In the genomic region with DNA sequence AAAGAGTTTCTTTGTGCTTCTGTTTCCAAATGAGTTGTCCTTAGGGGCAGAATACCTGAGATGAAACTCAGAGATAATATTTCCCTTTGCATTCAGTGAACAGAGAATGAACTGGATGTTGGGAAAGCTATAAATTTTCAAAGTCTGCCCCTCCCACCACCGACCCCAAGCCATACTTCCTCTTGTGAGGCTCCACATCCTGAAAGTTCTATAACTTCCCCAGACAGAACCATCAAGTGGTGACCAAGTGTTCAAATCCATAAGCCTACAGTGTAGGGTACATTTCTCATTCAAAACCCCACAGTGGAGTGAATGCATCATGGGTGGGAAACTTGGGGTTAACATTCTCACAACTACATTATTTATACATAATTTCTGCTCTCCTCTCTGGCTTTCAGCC, we compare ENCODE assay signal across 27 mouse cellular contexts.
DNase-seq lines count a peak whose midpoint lies in the region; ATAC-seq and TF ChIP-seq lines count a peak whose summit lies in the region.
"Had no signal": no experiment of that assay in that cellular context is flagged by ENCODE, and none has a peak within 500 bp of the region (broad histone marks: within the 10 kb centered on the region; RNA-seq: fewer than 3 reads in every experiment).

No protein-coding gene starts in this region.

- H3K27ac ChIP-seq in lung, embryonic 14.5 days (ENCODE audit: low read depth), result no peak overlapping the region
- H3K27ac ChIP-seq in lung, postnatal 0 days (ENCODE audit: low read length), result no peak overlapping the region
- no peak overlapping the region for H3K27ac ChIP-seq in kidney, embryonic 14.5 days (ENCODE audit: low read depth, low read length)
- H3K27ac ChIP-seq: forebrain, embryonic 12.5 days; gastrocnemius, adult 2 months; heart, adult 2 months; heart, embryonic 10.5 days; heart, embryonic 13.5 days; hindbrain, embryonic 12.5 days; hindbrain, embryonic 15.5 days had no signal

- TF ChIP-seq CTCF in lung, embryonic 14.5 days (IDR thresholded peaks at IDR 0.05; ENCODE audit: low read depth), result no peak
- no peak for TF ChIP-seq CTCF in lung, postnatal 0 days (IDR thresholded peaks at IDR 0.05)

- no peaks in the 10 kb centered on the region for H3K9me3 ChIP-seq in lung, embryonic 14.5 days (ENCODE audit: low read depth, low read length)
- no peaks in the 10 kb centered on the region for H3K9me3 ChIP-seq in lung, postnatal 0 days (ENCODE audit: low read length)
- H3K9me3 ChIP-seq in kidney, embryonic 14.5 days (ENCODE audit: control insufficient read depth, low read length), result no peaks in the 10 kb centered on the region
- H3K9me3 ChIP-seq: forebrain, embryonic 12.5 days; G1E; heart, embryonic 10.5 days; heart, embryonic 13.5 days; hindbrain, embryonic 12.5 days; hindbrain, embryonic 15.5 days had no signal

- peak; percentile 6 for DNase-seq in lung, embryonic 14.5 days
- no peak for DNase-seq in lung, postnatal 0 days (ENCODE audit: low spot score)
- no peak for DNase-seq in embryo, embryonic 11 days
- DNase-seq: adrenal gland, adult 2 months; adrenal gland, postnatal 14 days; B cell, adult 2 months; cerebellum, adult 11 months; cerebellum, adult 2 months; cerebellum, adult 9-11 months; cerebellum, postnatal 25 days; gastrocnemius, adult 2 months; gastrocnemius, postnatal 14 days; heart, adult 2 months; heart, postnatal 14 days; heart, postnatal 4 days had no signal

- no peaks in the 10 kb centered on the region for H3K27me3 ChIP-seq in lung, embryonic 14.5 days (ENCODE audit: insufficient read depth, low read length)
- no peaks in the 10 kb centered on the region for H3K27me3 ChIP-seq in lung, postnatal 0 days (replicated peaks; ENCODE audit: insufficient read depth, low read length)
- no peaks in the 10 kb centered on the region for H3K27me3 ChIP-seq in kidney, embryonic 14.5 days (ENCODE audit: control insufficient read depth, insufficient read depth, low read length)
- H3K27me3 ChIP-seq: CH12.LX; forebrain, embryonic 12.5 days; heart, embryonic 13.5 days; hindbrain, embryonic 12.5 days; hindbrain, embryonic 15.5 days had no signal

- 76% methylated on average over 1 of the region's 1 CpGs for WGBS in lung, embryonic 14.5 days
- 56% methylated on average over 1 of the region's 1 CpGs for WGBS in lung, postnatal 0 days
- 59% methylated on average over 1 of the region's 1 CpGs for WGBS in kidney, embryonic 14.5 days

- no peaks in the 10 kb centered on the region for H3K36me3 ChIP-seq in lung, embryonic 14.5 days (ENCODE audit: insufficient read depth)
- no peaks in the 10 kb centered on the region for H3K36me3 ChIP-seq in lung, postnatal 0 days (ENCODE audit: insufficient read depth, low read length)
- no peaks in the 10 kb centered on the region for H3K36me3 ChIP-seq in kidney, embryonic 14.5 days (ENCODE audit: control insufficient read depth, insufficient read depth, low read length)
- H3K36me3 ChIP-seq: forebrain, embryonic 12.5 days; G1E; heart, embryonic 10.5 days; heart, embryonic 13.5 days; hindbrain, embryonic 12.5 days; hindbrain, embryonic 15.5 days had no signal

- H3K4me3 ChIP-seq in lung, embryonic 14.5 days (ENCODE audit: low read depth, low read length), result no peak overlapping the region
- H3K4me3 ChIP-seq in lung, postnatal 0 days (ENCODE audit: low read depth, low read length), result no peak overlapping the region
- H3K4me3 ChIP-seq in kidney, embryonic 14.5 days (ENCODE audit: low read length), result no peak overlapping the region
- H3K4me3 ChIP-seq: forebrain, embryonic 12.5 days; gastrocnemius, adult 2 months; heart, adult 2 months; heart, embryonic 10.5 days; heart, embryonic 13.5 days; hindbrain, embryonic 12.5 days; hindbrain, embryonic 15.5 days had no signal

- H3K9ac ChIP-seq in lung, embryonic 14.5 days, result no peak overlapping the region
- no peak overlapping the region for H3K9ac ChIP-seq in lung, postnatal 0 days (replicated peaks; ENCODE audit: low read depth)
- H3K9ac ChIP-seq in kidney, embryonic 14.5 days (ENCODE audit: low read depth, low read length), result no peak overlapping the region
- H3K9ac ChIP-seq: forebrain, embryonic 12.5 days; heart, embryonic 13.5 days; hindbrain, embryonic 12.5 days; hindbrain, embryonic 15.5 days had no signal

- TF ChIP-seq EP300 in lung, postnatal 0 days (IDR thresholded peaks at IDR 0.05), result no peak

- ATAC-seq in lung, embryonic 14.5 days (ENCODE audit: insufficient read depth), result no peak
- no peak for ATAC-seq in lung, postnatal 0 days
- ATAC-seq in hematopoietic stem cell, adult 5-6 weeks (replicated peaks in 1 of 2; ENCODE audit: insufficient read depth in 1 of 2, low FRiP score in 2 of 2, low TSS enrichment in 1 of 2, low read depth in 1 of 2, poor library complexity in 2 of 2, severe bottlenecking in 2 of 2), result peak; percentile 68 to 85; a peak in 3 of 4 replicates
- 0 out of 2 replicates have a peak, but pooled peaks have one; percentile 66 for ATAC-seq in monocyte, adult 5-6 weeks (replicated peaks; ENCODE audit: insufficient number of reproducible peaks, low FRiP score, low TSS enrichment, poor library complexity, severe bottlenecking)
- no peak for ATAC-seq in kidney, embryonic 14.5 days (ENCODE audit: low FRiP score, low TSS enrichment)
- ATAC-seq: forebrain, embryonic 16.5 days; intestine, postnatal 0 days had no signal

- H3K4me1 ChIP-seq in lung, embryonic 14.5 days (ENCODE audit: insufficient read depth), result no peaks in the 10 kb centered on the region
- no peaks in the 10 kb centered on the region for H3K4me1 ChIP-seq in lung, postnatal 0 days (ENCODE audit: insufficient read depth, low read depth, low read length)
- no peaks in the 10 kb centered on the region for H3K4me1 ChIP-seq in kidney, embryonic 14.5 days (ENCODE audit: control insufficient read depth, insufficient read depth, low read length)
- H3K4me1 ChIP-seq: forebrain, embryonic 12.5 days; heart, embryonic 10.5 days; heart, embryonic 13.5 days; hindbrain, embryonic 12.5 days; hindbrain, embryonic 15.5 days had no signal

- H3K4me2 ChIP-seq in lung, embryonic 14.5 days, result no peak overlapping the region
- H3K4me2 ChIP-seq in lung, postnatal 0 days (replicated peaks; ENCODE audit: low read depth, low read length), result no peak overlapping the region
- H3K4me2 ChIP-seq in kidney, embryonic 14.5 days (replicated peaks; ENCODE audit: low read depth, low read length), result no peak overlapping the region
- H3K4me2 ChIP-seq: forebrain, embryonic 12.5 days; heart, embryonic 13.5 days; hindbrain, embryonic 12.5 days; hindbrain, embryonic 15.5 days had no signal

Comparison
In these comparisons a context has a peak if more than half of its experiments do, and no peak if none do; other contexts are left out.
1. ATAC-seq: peak in hematopoietic stem cell, adult 5-6 weeks (2 of 2) and monocyte, adult 5-6 weeks (single experiment); none in lung, embryonic 14.5 days (single experiment), lung, postnatal 0 days (single experiment) and kidney, embryonic 14.5 days (single experiment).